Mouse (Mus musculus) limb, embryonic 11.5 days (tissue): ENCODE results near the gene Olfr1509. TPM values are rescaled to one million over a fixed set of nuclear protein-coding genes. Genes with fewer than 3 reads are reported as not detected.
"Not testable (repeated sequence)": the region's sequence is repeated elsewhere in the genome, so short reads cannot be mapped to it uniquely, and the experiment has no call there.

Experiments used
- ATAC-seq: fragments of 200-750 bp; cut with Nextera tagmentation; 2 replicates; pipeline ENCODE4 v1.8.0; 2017; ENCODE audit warnings: low read depth; ENCODE audit not compliant: insufficient number of reproducible peaks, low FRiP score, low TSS enrichment
- DNase-seq: peaks from one replicate; pipeline ENCODE4 v3.0.0-alpha.2; 2015; ENCODE audit warnings: low spot score
- H3K27ac ChIP-seq: fragments of 300-500 bp; sonication (generic); replicated peaks from 2 replicates; pipeline ENCODE4 v1.5.1; 2014; ENCODE audit warnings: low read depth, mild to moderate bottlenecking, low read length
- H3K27me3 ChIP-seq: fragments of 300-500 bp; sonication (generic); 2 replicates; pipeline ENCODE4 v1.6.1; 2014; ENCODE audit warnings: mild to moderate bottlenecking, low read length, mixed read lengths; ENCODE audit not compliant: control insufficient read depth, insufficient read depth
- H3K36me3 ChIP-seq: fragments of 300-500 bp; sonication (generic); 2 replicates; pipeline ENCODE4 v1.6.1; 2014; ENCODE audit warnings: mild to moderate bottlenecking, low read length, moderate library complexity, mixed read lengths; ENCODE audit not compliant: control insufficient read depth, insufficient read depth
- H3K4me1 ChIP-seq: fragments of 300-500 bp; sonication (generic); 2 replicates; pipeline ENCODE4 v1.6.1; 2014; ENCODE audit warnings: low read length, mixed read lengths; ENCODE audit not compliant: control insufficient read depth, insufficient read depth
- H3K4me2 ChIP-seq: fragments of 300-500 bp; sonication (generic); 2 replicates; pipeline ENCODE4 v1.6.1; 2014; ENCODE audit warnings: low read depth, mild to moderate bottlenecking, moderate library complexity; ENCODE audit not compliant: severe bottlenecking
- H3K4me3 ChIP-seq: fragments of 300-500 bp; sonication (generic); 2 replicates; pipeline ENCODE4 v1.5.1; 2014; ENCODE audit warnings: low read depth, low read length
- H3K9ac ChIP-seq: fragments of 300-500 bp; sonication (generic); 2 replicates; pipeline ENCODE4 v1.6.1; 2014; ENCODE audit warnings: mild to moderate bottlenecking, low read length
- H3K9me3 ChIP-seq: fragments of 300-500 bp; sonication (generic); 2 replicates; pipeline ENCODE4 v1.6.1; 2016; ENCODE audit warnings: low read length; ENCODE audit not compliant: control insufficient read depth
- WGBS: fragments of 180-500 bp; shearing (Covaris S2); extraction: QIAGEN DNeasy Blood & Tissue Kit; methylation state at CpG from one replicate; pipeline ENCODE4 v1.1.7; 2014; 5-methylcytosine and 5-hydroxymethylcytosine counted together
- polyA plus RNA-seq: library from polyadenylated mRNA; unstranded; fragments of >200 nt; fragmentation: Nextera tagmentation; extraction: Ambion mirVana; gene quantifications from 2 replicates; pipeline ENCODE4 v1.2.1, GENCODE M21; 2014

Olfr1509 gene
- not detected in 2 replicates for polyA plus RNA-seq

- Histone ChIP-seq H3K36me3 (no peaks in the 10 kb centered on the region), H3K27ac (no peak within 1 kb of the TSS), H3K9me3 (no peaks in the 10 kb centered on the region), H3K4me2 (no peak within 1 kb of the TSS), H3K4me3 (no peak within 1 kb of the TSS), H3K9ac (no peak within 1 kb of the TSS), H3K4me1 (no peaks in the 10 kb centered on the region), H3K27me3 (no peaks in the 10 kb centered on the region)
- ATAC-seq (no peak), DNase-seq (no peak)
These were observed at the start of gene Olfr1509 for GRCm38 (mm10) chr14:52442690-52443089. TSS of gene Olfr1509 (plus strand) at chr14:52442990.

DNA sequence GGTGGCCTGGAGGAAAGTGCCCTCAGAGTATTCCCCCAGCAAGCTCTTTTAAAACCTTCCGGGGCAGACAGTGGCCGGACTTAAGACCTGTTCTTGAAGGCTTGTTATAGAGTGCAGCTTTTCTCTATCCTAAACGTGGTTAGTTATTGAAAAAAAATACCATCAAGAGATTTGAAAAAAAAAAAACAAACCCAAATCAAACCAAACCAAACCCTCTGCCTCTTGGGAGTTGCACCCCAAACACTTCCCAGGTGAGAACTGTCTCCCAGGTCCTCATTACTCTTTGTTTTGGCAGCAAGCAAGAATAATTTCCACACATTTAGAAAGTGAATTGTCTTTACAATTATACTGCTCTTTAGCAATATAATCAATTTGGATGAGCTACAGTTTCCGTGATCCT lies 45.5 kb upstream of the Olfr1509 start, which contains the start of gene Olfr1511:
Gene Olfr1511, minus strand, starts transcription at position 101 of the 400 bp plus-strand sequence.
- no peaks in the 10 kb centered on the region for H3K4me1 ChIP-seq
- H3K9me3 ChIP-seq, result no peaks in the 10 kb centered on the region
- H3K9ac ChIP-seq, result no peak within 1 kb of the TSS
- DNase-seq, result no peak
- H3K36me3 ChIP-seq, result no peaks in the 10 kb centered on the region
- no peak within 1 kb of the TSS for H3K27ac ChIP-seq
- no peak for ATAC-seq
- no peak within 1 kb of the TSS for H3K4me2 ChIP-seq
- H3K4me3 ChIP-seq, result no peak within 1 kb of the TSS
- H3K27me3 ChIP-seq, result no peaks in the 10 kb centered on the region
- 84% methylated on average over 4 of the region's 4 CpGs for WGBS

DNA sequence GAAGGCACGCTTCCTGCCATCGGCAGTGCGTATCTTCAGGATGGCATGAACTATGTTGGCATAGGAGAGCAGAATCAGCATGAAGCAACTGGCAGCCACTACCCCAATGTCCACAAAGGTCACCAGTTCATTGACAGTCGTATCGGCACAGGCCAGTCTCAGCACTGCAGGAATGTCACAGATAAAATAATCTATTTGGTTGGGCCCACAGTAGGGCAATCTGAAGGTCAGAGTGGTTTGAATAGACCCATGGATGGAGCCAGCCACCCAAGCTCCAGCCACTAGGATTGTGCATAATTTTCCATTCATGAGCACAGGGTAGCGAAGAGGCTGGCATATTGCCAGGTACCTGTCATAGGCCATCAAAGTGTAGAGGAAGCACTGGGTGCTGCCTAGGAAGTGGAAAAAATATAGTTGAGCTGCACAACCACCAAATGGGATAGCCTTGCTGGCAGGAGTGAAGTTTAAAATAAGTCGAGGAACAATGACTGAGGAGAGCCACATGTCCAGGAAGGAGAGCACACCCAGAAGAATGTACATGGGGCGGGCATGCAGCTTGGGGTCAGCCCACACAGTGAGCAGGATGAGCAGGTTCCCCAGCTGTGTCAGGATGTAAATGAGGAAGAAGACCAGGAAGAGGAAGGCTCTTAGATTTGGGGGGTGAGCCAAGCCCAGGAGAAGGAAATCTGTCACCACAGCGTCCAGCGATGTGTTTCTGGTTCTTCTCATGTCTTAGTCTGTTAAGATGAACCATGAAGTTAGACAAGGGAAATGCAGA lies 32.5 kb upstream of the Olfr1509 start:
- not testable (repeated sequence) for H3K27ac ChIP-seq, H3K4me3 ChIP-seq, DNase-seq, H3K4me1 ChIP-seq, H3K9me3 ChIP-seq, H3K9ac ChIP-seq, H3K27me3 ChIP-seq, H3K36me3 ChIP-seq, H3K4me2 ChIP-seq
- peak; percentile 51; the same call in 1 of the 2 replicates for ATAC-seq
- WGBS, result 90% methylated on average over 7 of the region's 10 CpGs

DNA sequence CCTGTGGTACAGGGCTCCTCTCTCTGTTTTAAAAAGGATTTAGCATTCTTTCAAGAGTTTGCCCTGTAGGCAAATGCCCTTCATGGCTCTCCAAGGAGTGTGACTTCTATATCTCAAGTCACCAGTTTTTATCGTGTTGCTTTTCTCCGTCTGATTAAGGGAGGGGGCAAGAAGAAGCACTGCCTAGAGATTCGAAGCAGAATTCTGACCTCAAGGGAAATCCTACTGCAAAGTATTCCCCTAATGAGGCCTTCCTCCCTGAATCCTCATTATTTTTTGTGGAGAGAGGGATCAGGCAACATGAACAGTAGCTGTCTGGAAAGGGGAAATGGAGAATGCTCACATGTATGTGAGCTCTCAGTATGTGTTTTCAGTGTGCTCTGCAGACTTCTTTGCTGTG lies 28.5 kb upstream of the Olfr1509 start, which contains the start of gene Olfr1510:
Gene Olfr1510, minus strand, starts transcription at position 101 of the 400 bp plus-strand sequence.
- Histone ChIP-seq H3K36me3 (no peaks in the 10 kb centered on the region), H3K9me3 (no peaks in the 10 kb centered on the region), H3K27me3 (no peaks in the 10 kb centered on the region), H3K4me3 (no peak within 1 kb of the TSS), H3K4me1 (no peaks in the 10 kb centered on the region), H3K4me2 (no peak within 1 kb of the TSS), H3K27ac (no peak within 1 kb of the TSS), H3K9ac (no peak within 1 kb of the TSS)
- DNase-seq (no peak), ATAC-seq (no peak)
- WGBS, result 93% methylated on average over 3 of the region's 3 CpGs

- 94% methylated on average over 1 of the region's 1 CpGs for WGBS
- H3K27ac ChIP-seq, result no peak overlapping the region
- H3K4me1 ChIP-seq, result no peaks in the 10 kb centered on the region
- H3K4me2 ChIP-seq, result no peak overlapping the region
- H3K4me3 ChIP-seq, result no peak overlapping the region
- H3K27me3 ChIP-seq, result no peaks in the 10 kb centered on the region
- H3K9ac ChIP-seq, result no peak overlapping the region
- DNase-seq, result no peak
- no peaks in the 10 kb centered on the region for H3K9me3 ChIP-seq
- no peaks in the 10 kb centered on the region for H3K36me3 ChIP-seq
- no peak for ATAC-seq
These were observed 15.1 kb upstream of the Olfr1509 start for GRCm38 (mm10) chr14:52427686-52428085.

GRCm38 (mm10) chr14:52451138-52451537 lies 8.3 kb downstream of the Olfr1509 start:
- H3K4me3 ChIP-seq, result no peak overlapping the region
- H3K27me3 ChIP-seq, result no peaks in the 10 kb centered on the region
- 88% methylated on average over 8 of the region's 8 CpGs for WGBS
- H3K4me1 ChIP-seq, result no peaks in the 10 kb centered on the region
- no peak overlapping the region for H3K4me2 ChIP-seq
- H3K36me3 ChIP-seq, result no peaks in the 10 kb centered on the region
- ATAC-seq (no peak), DNase-seq (no peak)
- no peaks in the 10 kb centered on the region for H3K9me3 ChIP-seq
- no peak overlapping the region for H3K27ac ChIP-seq
- H3K9ac ChIP-seq, result no peak overlapping the region

- H3K9me3 ChIP-seq, result no peaks in the 10 kb centered on the region
- H3K27me3 ChIP-seq, result no peaks in the 10 kb centered on the region
These were observed 19.1 kb downstream of the Olfr1509 start for GRCm38 (mm10) chr14:52461928-52462327.

GRCm38 (mm10) chr14:52465738-52466137 lies 22.9 kb downstream of the Olfr1509 start:
- Histone ChIP-seq H3K4me1 (no peaks in the 10 kb centered on the region), H3K36me3 (no peaks in the 10 kb centered on the region), H3K4me3 (no peak overlapping the region), H3K27me3 (no peaks in the 10 kb centered on the region), H3K27ac (no peak overlapping the region), H3K4me2 (no peak overlapping the region), H3K9me3 (no peaks in the 10 kb centered on the region), H3K9ac (no peak overlapping the region)
- WGBS, result 78% methylated on average over 1 of the region's 1 CpGs
- no peak for ATAC-seq
- DNase-seq, result no peak

More at GRCm38 (mm10) chr14:52461928-52462327, 19.1 kb downstream of the Olfr1509 start:
- no peak for DNase-seq
- H3K4me2 ChIP-seq, result no peak overlapping the region
- H3K36me3 ChIP-seq, result no peaks in the 10 kb centered on the region
- H3K9ac ChIP-seq, result no peak overlapping the region
- no peak overlapping the region for H3K4me3 ChIP-seq
- no peak overlapping the region for H3K27ac ChIP-seq
- ATAC-seq, result no peak
- H3K4me1 ChIP-seq, result no peaks in the 10 kb centered on the region
